Mouse (Mus musculus): ENCODE results near the gene Fndc3b. TPM values are rescaled to one million over a fixed set of nuclear protein-coding genes. Genes with fewer than 3 reads are reported as not detected.

Gene Fndc3b
- polyA plus RNA-seq, 2 experiments: 4.2 to 5.5 TPM

DNA sequence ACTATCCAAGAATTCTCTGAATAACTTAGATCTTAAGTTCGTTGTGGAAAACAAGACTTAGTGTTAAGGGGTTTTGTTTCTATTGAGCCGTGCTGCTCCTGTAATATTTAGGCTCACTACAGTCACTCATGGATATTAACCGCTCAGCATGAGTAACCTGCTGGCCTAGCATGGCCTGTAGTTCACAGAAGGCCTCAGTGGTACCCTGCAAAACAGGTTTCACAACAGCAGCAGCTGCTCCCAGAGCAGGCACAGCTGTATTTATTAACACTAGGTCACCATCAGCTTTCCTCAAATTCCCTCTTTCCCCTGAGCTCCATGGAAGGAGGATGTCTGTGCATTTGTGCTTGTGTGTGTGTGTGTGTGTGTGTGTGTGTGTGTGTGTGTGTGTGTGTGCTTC lies 278.1 kb downstream of the Fndc3b start:
- H3K27me3 ChIP-seq (ENCODE audit: control insufficient read depth, insufficient read depth, low read length): no peaks in the 10 kb centered on the region
- no peak for DNase-seq (ENCODE audit: low read depth in 3 of 3, low spot score in 3 of 3)
- no peak overlapping the region for H3K9ac ChIP-seq (replicated peaks)
- H3K27ac ChIP-seq: no peak overlapping the region
- no peaks in the 10 kb centered on the region; the same call in 1 of the 2 replicates for H3K36me3 ChIP-seq (replicated peaks; ENCODE audit: control insufficient read depth, insufficient read depth, low read depth)
- TF ChIP-seq CTCF (IDR thresholded peaks at IDR 0.05; ENCODE audit: low read depth): no peak
- no peak for TF ChIP-seq EP300 (IDR thresholded peaks at IDR 0.05; ENCODE audit: low read depth)
- H3K4me2 ChIP-seq (ENCODE audit: low read depth): no peak overlapping the region
- H3K9me3 ChIP-seq (ENCODE audit: control insufficient read depth, low read length): no peaks in the 10 kb centered on the region
- no peak overlapping the region for H3K4me3 ChIP-seq (ENCODE audit: insufficient read depth in 1 of 2, low read depth in 2 of 2, low read length in 2 of 2)
- H3K4me1 ChIP-seq (replicated peaks; ENCODE audit: control insufficient read depth in 2 of 2, insufficient read depth in 2 of 2, low read length in 1 of 2): no peaks in the 10 kb centered on the region
- WGBS (ENCODE audit: insufficient replicate concordance): 60% methylated on average over 3 of the region's 3 CpGs
- no peak for ATAC-seq (ENCODE audit: insufficient read depth)

- no peaks in the 10 kb centered on the region for H3K9me3 ChIP-seq (ENCODE audit: control insufficient read depth, low read length)
- no peak overlapping the region for H3K27ac ChIP-seq
- H3K4me2 ChIP-seq (ENCODE audit: low read depth): no peak overlapping the region
- TF ChIP-seq EP300 (IDR thresholded peaks at IDR 0.05; ENCODE audit: low read depth): no peak
- TF ChIP-seq CTCF (IDR thresholded peaks at IDR 0.05; ENCODE audit: low read depth): no peak
- 66% methylated on average over 13 of the region's 13 CpGs for WGBS (ENCODE audit: insufficient replicate concordance)
- H3K27me3 ChIP-seq (ENCODE audit: control insufficient read depth, insufficient read depth, low read length): no peaks in the 10 kb centered on the region
- ATAC-seq (ENCODE audit: insufficient read depth) (no peak), DNase-seq (ENCODE audit: low read depth in 3 of 3, low spot score in 3 of 3) (no peak)
- H3K36me3 ChIP-seq (replicated peaks; ENCODE audit: control insufficient read depth, insufficient read depth, low read depth): no peaks in the 10 kb centered on the region; the same call in 1 of the 2 replicates
- no peaks in the 10 kb centered on the region for H3K4me1 ChIP-seq (replicated peaks; ENCODE audit: control insufficient read depth in 2 of 2, insufficient read depth in 2 of 2, low read length in 1 of 2)
- no peak overlapping the region for H3K9ac ChIP-seq (replicated peaks)
- H3K4me3 ChIP-seq (ENCODE audit: insufficient read depth in 1 of 2, low read depth in 2 of 2, low read length in 2 of 2): no peak overlapping the region
Measured at GRCm38 (mm10) chr3:27430621-27431263, 280.4 kb downstream of the Fndc3b start.

DNA sequence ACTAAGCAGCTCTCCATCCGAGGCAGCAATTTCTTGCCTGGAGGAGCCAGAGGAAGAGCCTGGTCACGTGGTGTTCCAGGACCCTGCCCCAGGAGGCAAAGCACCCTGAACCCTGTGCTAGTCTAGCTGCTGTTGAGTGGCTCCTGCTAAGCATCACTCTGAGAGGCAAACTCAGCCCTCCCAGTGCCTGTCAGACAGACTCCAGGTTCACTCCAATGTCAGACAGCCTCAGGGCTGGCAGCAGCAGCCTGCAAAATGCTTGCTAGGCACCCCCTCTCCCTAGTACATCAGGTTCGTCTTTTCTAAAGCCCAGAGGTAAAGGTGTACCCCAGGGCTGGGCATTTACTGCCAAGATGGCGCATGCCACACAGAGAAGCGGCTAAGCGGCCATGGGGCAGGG lies 283.7 kb downstream of the Fndc3b start:
- ATAC-seq (ENCODE audit: insufficient read depth): no peak
- Histone ChIP-seq H3K4me2 (ENCODE audit: low read depth) (no peak overlapping the region), H3K9ac (replicated peaks) (no peak overlapping the region), H3K27me3 (ENCODE audit: control insufficient read depth, insufficient read depth, low read length) (no peaks in the 10 kb centered on the region), H3K9me3 (ENCODE audit: control insufficient read depth, low read length) (no peaks in the 10 kb centered on the region), H3K4me3 (ENCODE audit: insufficient read depth in 1 of 2, low read depth in 2 of 2, low read length in 2 of 2) (no peak overlapping the region), H3K27ac (no peak overlapping the region), H3K36me3 (replicated peaks; ENCODE audit: control insufficient read depth, insufficient read depth, low read depth) (no peaks in the 10 kb centered on the region; the same call in 1 of the 2 replicates), H3K4me1 (replicated peaks; ENCODE audit: control insufficient read depth in 2 of 2, insufficient read depth in 2 of 2, low read length in 1 of 2) (no peaks in the 10 kb centered on the region)
- DNase-seq (ENCODE audit: low read depth in 3 of 3, low spot score in 3 of 3): no peak
- WGBS (ENCODE audit: insufficient replicate concordance): 73% methylated on average over 6 of the region's 6 CpGs
- TF ChIP-seq EP300 (IDR thresholded peaks at IDR 0.05; ENCODE audit: low read depth): no peak
- no peak for TF ChIP-seq CTCF (IDR thresholded peaks at IDR 0.05; ENCODE audit: low read depth)

- no peaks in the 10 kb centered on the region; the same call in 1 of the 2 replicates for H3K36me3 ChIP-seq (replicated peaks; ENCODE audit: control insufficient read depth, insufficient read depth, low read depth)
- H3K27ac ChIP-seq: no peak overlapping the region
- no peak for ATAC-seq (ENCODE audit: insufficient read depth)
- no peaks in the 10 kb centered on the region for H3K4me1 ChIP-seq (replicated peaks; ENCODE audit: control insufficient read depth in 2 of 2, insufficient read depth in 2 of 2, low read length in 1 of 2)
- TF ChIP-seq CTCF (IDR thresholded peaks at IDR 0.05; ENCODE audit: low read depth): no peak
- TF ChIP-seq EP300 (IDR thresholded peaks at IDR 0.05; ENCODE audit: low read depth): no peak
- H3K4me3 ChIP-seq (ENCODE audit: insufficient read depth in 1 of 2, low read depth in 2 of 2, low read length in 2 of 2): no peak overlapping the region
- H3K9me3 ChIP-seq (ENCODE audit: control insufficient read depth, low read length): no peaks in the 10 kb centered on the region
- DNase-seq (ENCODE audit: low read depth in 3 of 3, low spot score in 3 of 3): no peak
- 70% methylated on average over 11 of the region's 11 CpGs for WGBS (ENCODE audit: insufficient replicate concordance)
- no peaks in the 10 kb centered on the region for H3K27me3 ChIP-seq (ENCODE audit: control insufficient read depth, insufficient read depth, low read length)
- H3K4me2 ChIP-seq (ENCODE audit: low read depth): no peak overlapping the region
- H3K9ac ChIP-seq (replicated peaks): no peak overlapping the region
Measured at GRCm38 (mm10) chr3:27424049-27424667, 286.9 kb downstream of the Fndc3b start.

GRCm38 (mm10) chr3:27422521-27422920 lies 288.6 kb downstream of the Fndc3b start:
- H3K4me1 ChIP-seq (replicated peaks; ENCODE audit: control insufficient read depth in 2 of 2, insufficient read depth in 2 of 2, low read length in 1 of 2): no peaks in the 10 kb centered on the region
- ATAC-seq (ENCODE audit: insufficient read depth) (no peak), DNase-seq (ENCODE audit: low read depth in 3 of 3, low spot score in 3 of 3) (no peak)
- no peak overlapping the region for H3K27ac ChIP-seq
- H3K27me3 ChIP-seq (ENCODE audit: control insufficient read depth, insufficient read depth, low read length): no peaks in the 10 kb centered on the region
- no peak overlapping the region for H3K9ac ChIP-seq (replicated peaks)
- no peaks in the 10 kb centered on the region for H3K36me3 ChIP-seq (replicated peaks; ENCODE audit: control insufficient read depth, insufficient read depth, low read depth)
- no peak overlapping the region for H3K4me2 ChIP-seq (ENCODE audit: low read depth)
- H3K9me3 ChIP-seq (ENCODE audit: control insufficient read depth, low read length): no peaks in the 10 kb centered on the region
- TF ChIP-seq CTCF (IDR thresholded peaks at IDR 0.05; ENCODE audit: low read depth) (no peak), EP300 (IDR thresholded peaks at IDR 0.05; ENCODE audit: low read depth) (no peak)
- 77% methylated on average over 6 of the region's 6 CpGs for WGBS (ENCODE audit: insufficient replicate concordance)
- no peak overlapping the region for H3K4me3 ChIP-seq (ENCODE audit: insufficient read depth in 1 of 2, low read depth in 2 of 2, low read length in 2 of 2)

Data from liver, embryonic 14.5 days (tissue).